Mouse (Mus musculus) liver, embryonic 13.5 days (tissue): ENCODE data around the gene Cfap161. TPM values are rescaled to one million over a fixed set of nuclear protein-coding genes. Genes with fewer than 3 reads are reported as not detected.

Experiments
- ATAC-seq: fragments of 200-750 bp; cut with Nextera tagmentation; 2 replicates; pipeline ENCODE4 v1.8.0; 2017; ENCODE audit warnings: low read depth, mild to moderate bottlenecking, moderate number of reproducible peaks, moderate library complexity
- DNase-seq: peaks from one replicate; pipeline ENCODE4 v3.0.0; 2022
- H3K27ac ChIP-seq: fragments of 300-500 bp; sonication (generic); 2 replicates; pipeline ENCODE4 v1.5.1; 2015; ENCODE audit warnings: moderate library complexity, mild to moderate bottlenecking, inconsistent platforms
- H3K27me3 ChIP-seq: fragments of 300-500 bp; sonication (generic); 2 replicates; pipeline ENCODE4 v1.6.1; 2015; ENCODE audit warnings: mild to moderate bottlenecking, inconsistent platforms
- H3K36me3 ChIP-seq: fragments of 300-500 bp; sonication (generic); 2 replicates; pipeline ENCODE4 v1.6.1; 2015; ENCODE audit warnings: mild to moderate bottlenecking, inconsistent platforms
- H3K4me1 ChIP-seq: fragments of 300-500 bp; sonication (generic); replicated peaks from 2 replicates; pipeline ENCODE4 v1.6.1; 2015; ENCODE audit warnings: inconsistent platforms
- H3K4me2 ChIP-seq: fragments of 300-500 bp; sonication (generic); 2 replicates; pipeline ENCODE4 v1.6.1; 2015; ENCODE audit warnings: inconsistent platforms, mild to moderate bottlenecking, moderate library complexity
- H3K4me3 ChIP-seq: fragments of 300-500 bp; sonication (generic); replicated peaks from 2 replicates; pipeline ENCODE4 v1.5.1; 2015; ENCODE audit warnings: mild to moderate bottlenecking, inconsistent platforms
- H3K9ac ChIP-seq: fragments of 300-500 bp; sonication (generic); 2 replicates; pipeline ENCODE4 v1.6.1; 2015; ENCODE audit warnings: mild to moderate bottlenecking, inconsistent platforms
- H3K9me3 ChIP-seq: fragments of 300-500 bp; sonication (generic); replicated peaks from 2 replicates; pipeline ENCODE4 v1.6.1; 2016; ENCODE audit warnings: inconsistent platforms
- WGBS: fragments of 180-500 bp; shearing (Covaris S2); methylation state at CpG from one replicate; pipeline ENCODE4 v1.1.7; 2015; ENCODE audit not compliant: insufficient replicate concordance; 5-methylcytosine and 5-hydroxymethylcytosine counted together
- polyA plus RNA-seq: library from polyadenylated mRNA; unstranded; fragments of >200 nt; fragmentation: Nextera tagmentation; extraction: Ambion mirVana; gene quantifications from 2 replicates; pipeline ENCODE4 v1.2.1, GENCODE M21; 2015

The Cfap161 gene
- polyA plus RNA-seq, 1 experiment from 2014 or later, result not detected

DNA sequence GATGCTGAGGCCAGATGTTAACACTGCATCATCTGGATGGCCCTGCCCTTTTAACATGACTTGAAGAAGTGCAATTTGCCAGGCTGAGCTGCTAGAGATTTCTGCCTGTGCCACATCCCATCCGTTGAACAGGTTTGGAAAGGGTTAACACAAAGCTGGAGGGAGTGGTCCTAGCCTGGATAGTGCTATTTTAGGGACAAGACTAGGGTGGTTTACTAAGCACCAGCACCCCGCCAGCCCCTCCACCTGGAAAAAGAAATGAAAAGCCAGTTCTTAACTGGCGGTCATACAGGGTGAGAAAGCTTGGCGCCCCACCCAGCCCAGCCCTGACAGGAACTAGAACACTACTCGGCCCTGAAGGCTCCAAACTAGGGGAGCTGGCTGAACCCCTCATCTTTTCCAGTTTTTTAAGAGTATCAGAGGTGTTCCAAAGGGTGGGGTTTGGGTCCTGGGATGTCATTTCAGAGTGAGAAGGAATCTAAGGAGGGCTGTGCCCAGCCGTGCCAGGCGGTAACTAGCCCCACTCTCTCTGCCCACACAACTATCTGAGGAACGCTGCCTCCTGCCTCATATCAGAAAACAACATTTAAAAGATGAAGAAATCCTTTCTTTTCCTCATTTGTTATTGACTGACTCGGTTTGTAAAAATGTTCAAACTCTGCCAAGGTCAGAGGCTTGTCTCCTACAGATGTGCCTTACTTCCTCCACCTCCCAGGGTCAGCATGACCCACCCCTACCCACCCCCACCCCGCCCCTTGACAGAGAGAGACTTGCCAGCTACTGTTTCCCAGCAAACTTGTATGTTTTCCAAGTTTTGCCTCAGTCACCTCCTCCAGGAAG, 55.8 kb downstream of the Cfap161 start:
- no peak for ATAC-seq

DNA sequence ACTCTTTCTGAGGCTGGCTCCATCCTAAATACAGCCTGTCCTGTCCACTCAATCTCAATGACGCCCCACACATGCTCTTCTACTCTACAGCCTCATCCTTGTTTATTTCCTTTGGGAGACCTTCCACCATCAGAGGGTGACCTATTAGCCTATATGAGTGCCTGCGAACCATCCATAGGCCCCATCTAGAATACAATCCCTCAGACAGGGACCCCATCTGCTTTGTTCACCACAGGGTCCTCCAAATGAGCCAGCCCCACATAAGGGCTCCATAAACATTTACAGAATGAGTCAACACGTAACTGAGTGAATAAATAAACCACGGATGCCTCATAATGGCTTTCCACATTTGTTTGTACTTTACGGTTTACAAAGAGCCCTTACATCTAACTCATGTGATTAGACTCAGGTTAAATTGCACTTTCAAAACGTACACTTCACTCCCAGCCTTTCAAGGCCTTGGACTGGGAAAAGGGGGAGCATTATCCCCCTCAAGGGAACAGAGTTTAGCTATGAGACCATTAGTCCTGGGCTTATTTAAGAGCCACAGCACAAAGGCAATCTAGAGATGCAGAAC, 56.7 kb downstream of the Cfap161 start:
- Histone ChIP-seq H3K4me1 (no peaks in the 10 kb centered on the region), H3K4me2 (no peak overlapping the region), H3K4me3 (no peak overlapping the region), H3K36me3 (no peaks in the 10 kb centered on the region), H3K27ac (no peak overlapping the region), H3K9me3 (no peaks in the 10 kb centered on the region), H3K27me3 (no peaks in the 10 kb centered on the region), H3K9ac (no peak overlapping the region)
- 50% methylated on average over 6 of the region's 6 CpGs for WGBS
- DNase-seq (no peak), ATAC-seq (no peak)

More for the DNA sequence above, 55.8 kb downstream of the Cfap161 start:
- H3K9ac ChIP-seq, result no peak overlapping the region
- no peaks in the 10 kb centered on the region for H3K27me3 ChIP-seq
- H3K27ac ChIP-seq, result no peak overlapping the region
- H3K36me3 ChIP-seq, result no peaks in the 10 kb centered on the region
- H3K4me1 ChIP-seq, result no peaks in the 10 kb centered on the region
- H3K9me3 ChIP-seq, result no peaks in the 10 kb centered on the region
- whole genome bisulfite sequencing, result 55% methylated on average over 10 of the region's 10 CpGs
- DNase-seq, result no peak
- H3K4me3 ChIP-seq, result no peak overlapping the region
- H3K4me2 ChIP-seq, result no peak overlapping the region

DNA sequence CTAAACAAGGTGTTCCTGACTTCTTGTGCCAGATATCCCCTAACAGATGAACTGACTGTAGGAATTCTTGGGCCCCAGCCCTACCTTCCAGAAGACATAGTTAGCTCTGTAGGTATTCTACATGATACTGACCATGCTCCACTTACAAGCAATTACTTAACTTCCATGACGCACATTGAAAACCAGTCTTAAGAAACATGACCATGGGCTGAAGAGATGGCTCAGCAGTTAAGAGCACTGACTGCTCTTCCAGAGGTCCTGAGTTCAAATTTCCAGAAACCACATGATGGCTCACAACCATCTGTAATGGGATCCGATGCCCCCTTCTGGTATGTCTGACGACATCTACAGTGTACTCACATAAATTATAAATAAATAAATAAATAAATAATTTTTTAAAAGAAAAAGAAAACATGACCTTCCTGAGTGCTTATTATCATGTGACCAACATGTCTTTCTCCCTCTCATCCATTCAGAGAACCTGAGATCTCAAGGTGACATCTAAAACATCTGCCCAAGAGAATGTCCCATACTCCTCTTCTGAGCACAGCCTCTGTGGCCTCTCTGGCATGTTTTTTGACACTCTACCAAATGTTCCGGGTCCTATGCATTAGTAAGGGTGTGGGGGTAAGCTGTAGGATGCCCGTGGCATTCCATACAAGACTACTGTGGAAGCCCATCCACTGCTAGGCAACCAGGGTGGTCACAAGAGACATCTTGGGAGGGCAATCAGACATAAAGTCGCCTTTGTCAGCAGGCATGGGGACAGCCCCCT, 58.2 kb downstream of the Cfap161 start:
- no peak overlapping the region for H3K27ac ChIP-seq
- 59% methylated on average over 6 of the region's 6 CpGs for WGBS
- no peak for ATAC-seq

DNA sequence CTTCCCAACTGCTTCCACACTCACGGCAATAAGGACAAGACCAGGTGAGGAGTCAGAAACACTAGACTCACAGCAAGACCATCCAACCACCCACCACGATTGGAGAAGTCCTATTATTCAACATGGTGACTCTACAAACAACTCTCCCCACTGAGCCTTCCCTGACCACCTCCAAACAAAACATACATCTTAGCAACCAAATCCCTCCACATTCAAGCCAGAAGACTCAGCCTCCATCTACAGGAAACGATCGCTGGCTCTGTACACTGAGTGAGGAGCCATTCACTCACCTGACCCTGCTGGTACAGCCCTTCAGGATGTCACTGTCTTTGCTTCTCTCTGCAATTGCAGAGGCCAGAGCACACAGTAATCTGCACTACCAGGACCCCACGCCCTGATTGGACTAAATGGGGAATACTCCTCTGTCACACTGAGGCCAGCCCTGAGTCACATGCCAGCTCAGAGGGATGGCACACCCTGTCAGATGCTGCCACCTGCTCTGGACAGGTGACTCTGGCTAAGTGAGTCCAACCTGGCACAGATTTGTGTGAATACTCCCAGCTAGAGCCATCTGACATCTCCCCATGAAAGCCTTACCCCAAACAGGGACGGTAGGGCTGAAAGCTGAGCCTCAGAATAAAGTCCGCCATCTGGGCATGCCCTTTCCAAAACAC, 59.4 kb downstream of the Cfap161 start:
- no peak overlapping the region for H3K4me3 ChIP-seq
- no peak overlapping the region for H3K27ac ChIP-seq
- 66% methylated on average over 7 of the region's 7 CpGs for WGBS
- H3K4me2 ChIP-seq, result no peak overlapping the region
- no peaks in the 10 kb centered on the region for H3K9me3 ChIP-seq
- ATAC-seq, result no peak
- H3K36me3 ChIP-seq, result no peaks in the 10 kb centered on the region
- H3K4me1 ChIP-seq, result no peaks in the 10 kb centered on the region
- H3K27me3 ChIP-seq, result no peaks in the 10 kb centered on the region
- no peak overlapping the region for H3K9ac ChIP-seq
- no peak for DNase-seq

More for the DNA sequence above, 58.2 kb downstream of the Cfap161 start:
- Histone ChIP-seq H3K4me2 (no peak overlapping the region), H3K4me1 (no peaks in the 10 kb centered on the region), H3K36me3 (no peaks in the 10 kb centered on the region), H3K9ac (no peak overlapping the region), H3K4me3 (no peak overlapping the region), H3K9me3 (no peaks in the 10 kb centered on the region), H3K27me3 (no peaks in the 10 kb centered on the region)
- DNase-seq, result no peak

DNA sequence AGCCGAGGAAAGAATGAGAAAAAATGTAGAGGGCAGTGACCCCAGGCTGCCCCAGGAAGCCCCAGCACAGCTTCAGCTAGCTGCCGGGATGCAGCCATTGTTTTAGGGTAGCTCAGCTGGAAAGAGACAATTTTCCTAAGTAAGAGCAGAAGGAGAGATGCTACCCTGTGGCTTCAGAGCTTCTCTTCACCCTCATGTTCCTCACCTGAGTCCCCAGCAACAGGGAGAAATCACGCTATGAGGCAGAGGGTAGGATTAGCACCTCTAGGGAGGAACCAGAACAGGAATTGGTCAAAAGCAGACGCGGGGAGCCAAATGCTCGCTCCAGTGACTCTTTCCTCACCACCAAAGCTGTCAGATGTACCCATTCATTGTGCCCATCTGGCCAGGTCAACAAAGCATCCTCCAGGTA, 60.0 kb downstream of the Cfap161 start:
- DNase-seq (no peak), ATAC-seq (no peak)
- no peak overlapping the region for H3K9ac ChIP-seq
- no peaks in the 10 kb centered on the region for H3K36me3 ChIP-seq
- no peak overlapping the region for H3K4me3 ChIP-seq
- no peak overlapping the region for H3K27ac ChIP-seq
- no peak overlapping the region for H3K4me2 ChIP-seq
- H3K9me3 ChIP-seq, result no peaks in the 10 kb centered on the region
- no peaks in the 10 kb centered on the region for H3K4me1 ChIP-seq
- H3K27me3 ChIP-seq, result no peaks in the 10 kb centered on the region
- WGBS, result 61% methylated on average over 6 of the region's 6 CpGs

DNA sequence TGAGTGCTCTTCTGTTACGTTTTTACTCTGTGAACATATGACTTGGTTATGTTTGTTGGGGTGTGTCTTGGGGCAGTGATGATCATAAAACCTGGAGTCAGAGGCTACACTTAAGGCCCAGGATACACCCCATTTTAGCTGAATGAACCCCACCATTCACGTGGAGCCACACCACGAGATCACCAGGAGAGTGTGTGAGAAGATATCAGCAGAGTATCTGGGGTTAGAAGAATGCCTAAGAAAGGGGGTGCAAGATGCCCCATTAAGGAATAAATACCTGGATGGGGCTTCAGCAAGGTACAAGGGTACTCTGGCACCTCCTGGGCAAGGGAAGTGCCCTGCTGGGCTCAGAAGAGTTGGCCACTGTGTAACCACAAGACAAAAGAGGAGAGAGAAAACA, 60.4 kb downstream of the Cfap161 start:
- Histone ChIP-seq H3K4me3 (no peak overlapping the region), H3K4me1 (no peaks in the 10 kb centered on the region), H3K27me3 (no peaks in the 10 kb centered on the region), H3K9me3 (no peaks in the 10 kb centered on the region), H3K36me3 (no peaks in the 10 kb centered on the region), H3K27ac (no peak overlapping the region), H3K9ac (no peak overlapping the region), H3K4me2 (no peak overlapping the region)
- ATAC-seq (no peak), DNase-seq (no peak)
- WGBS, result 64% methylated on average over 3 of the region's 3 CpGs

DNA sequence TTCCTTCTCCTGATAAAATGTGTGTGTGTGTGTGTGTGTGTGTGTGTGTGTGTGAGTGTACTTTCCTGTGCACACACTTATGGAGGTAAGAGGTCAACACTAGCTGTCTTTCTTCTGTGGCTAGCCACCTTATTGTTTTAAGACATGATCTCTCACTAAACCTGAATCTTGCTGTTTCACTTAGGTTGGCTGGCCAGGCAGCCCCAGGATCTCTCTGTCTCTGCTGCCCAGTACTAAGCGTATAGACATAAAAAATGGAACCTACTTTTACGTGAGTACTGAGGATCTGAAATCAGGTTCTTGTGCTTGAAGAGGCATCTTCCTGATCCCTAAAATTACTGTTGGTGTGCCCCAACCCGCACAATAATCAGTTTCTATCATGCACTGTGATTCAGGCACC, 61.9 kb downstream of the Cfap161 start:
- Histone ChIP-seq H3K36me3 (no peaks in the 10 kb centered on the region), H3K4me3 (no peak overlapping the region), H3K9me3 (no peaks in the 10 kb centered on the region), H3K4me1 (no peaks in the 10 kb centered on the region), H3K9ac (no peak overlapping the region), H3K27ac (no peak overlapping the region), H3K27me3 (no peaks in the 10 kb centered on the region), H3K4me2 (no peak overlapping the region)
- ATAC-seq (no peak), DNase-seq (no peak)
- WGBS, result 66% methylated on average over 3 of the region's 3 CpGs

DNA sequence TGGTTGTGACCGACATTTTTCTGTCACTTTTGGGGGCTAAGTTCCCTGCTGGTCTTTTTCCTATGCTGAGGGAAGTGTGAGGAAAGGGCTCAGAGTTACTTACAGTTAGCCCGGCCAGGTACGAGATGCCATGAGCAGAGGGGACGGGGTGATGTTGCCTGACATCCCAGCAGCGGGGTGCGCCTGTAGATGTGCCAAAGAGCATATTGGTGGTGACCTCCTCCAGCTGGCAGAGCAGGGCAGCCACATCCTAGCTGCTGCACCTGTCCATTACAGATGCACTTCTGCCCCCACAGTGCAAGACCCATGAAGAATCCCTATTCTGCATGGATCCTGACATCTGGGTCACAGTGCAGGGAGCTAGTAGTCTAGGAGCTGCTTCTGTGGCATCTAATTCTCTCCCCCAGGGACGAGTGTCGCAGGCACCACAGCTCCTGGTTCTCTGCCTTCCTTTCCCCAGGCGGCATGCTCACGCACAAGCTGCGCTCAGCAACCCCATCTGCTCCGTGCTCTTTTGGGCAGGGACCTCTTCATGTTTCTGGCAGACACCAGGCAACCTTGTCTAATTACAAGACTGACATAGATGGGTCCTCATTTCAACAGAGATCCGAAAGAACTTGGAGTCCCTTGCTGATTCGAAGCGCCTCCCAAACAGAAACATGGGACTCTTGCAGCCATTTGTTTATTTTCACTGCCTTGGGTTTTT, 62.6 kb downstream of the Cfap161 start:
- Histone ChIP-seq H3K27ac (no peak overlapping the region), H3K4me1 (no peaks in the 10 kb centered on the region), H3K36me3 (no peaks in the 10 kb centered on the region), H3K9ac (no peak overlapping the region), H3K27me3 (no peaks in the 10 kb centered on the region), H3K4me3 (no peak overlapping the region), H3K4me2 (no peak overlapping the region), H3K9me3 (no peaks in the 10 kb centered on the region)
- ATAC-seq, result no peak
- WGBS, result 74% methylated on average over 15 of the region's 15 CpGs
- no peak for DNase-seq

DNA sequence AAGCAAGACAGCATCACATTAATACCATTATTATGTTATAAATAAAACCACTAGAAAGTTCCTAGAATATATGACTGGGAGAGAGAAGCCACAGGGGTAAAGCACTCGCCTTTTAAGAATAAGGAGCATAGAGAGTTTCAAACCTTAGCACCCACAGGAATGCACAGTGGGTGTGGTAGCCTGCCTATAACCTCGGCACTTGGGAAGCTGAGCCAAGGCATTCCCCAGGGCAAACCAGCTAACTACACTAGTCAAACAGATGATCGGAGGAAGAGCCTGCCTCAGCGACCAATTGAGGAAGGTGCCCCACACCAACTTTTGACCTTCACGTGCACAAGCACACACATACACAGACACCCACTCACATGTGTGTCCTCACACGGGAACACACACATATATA, 63.4 kb downstream of the Cfap161 start:
- no peaks in the 10 kb centered on the region for H3K27me3 ChIP-seq
- ATAC-seq (no peak), DNase-seq (no peak)
- no peak overlapping the region for H3K9ac ChIP-seq
- no peak overlapping the region for H3K4me3 ChIP-seq
- WGBS, result 47% methylated on average over 6 of the region's 6 CpGs
- no peaks in the 10 kb centered on the region for H3K9me3 ChIP-seq
- no peaks in the 10 kb centered on the region for H3K36me3 ChIP-seq
- H3K27ac ChIP-seq, result no peak overlapping the region
- H3K4me2 ChIP-seq, result no peak overlapping the region
- no peaks in the 10 kb centered on the region for H3K4me1 ChIP-seq

DNA sequence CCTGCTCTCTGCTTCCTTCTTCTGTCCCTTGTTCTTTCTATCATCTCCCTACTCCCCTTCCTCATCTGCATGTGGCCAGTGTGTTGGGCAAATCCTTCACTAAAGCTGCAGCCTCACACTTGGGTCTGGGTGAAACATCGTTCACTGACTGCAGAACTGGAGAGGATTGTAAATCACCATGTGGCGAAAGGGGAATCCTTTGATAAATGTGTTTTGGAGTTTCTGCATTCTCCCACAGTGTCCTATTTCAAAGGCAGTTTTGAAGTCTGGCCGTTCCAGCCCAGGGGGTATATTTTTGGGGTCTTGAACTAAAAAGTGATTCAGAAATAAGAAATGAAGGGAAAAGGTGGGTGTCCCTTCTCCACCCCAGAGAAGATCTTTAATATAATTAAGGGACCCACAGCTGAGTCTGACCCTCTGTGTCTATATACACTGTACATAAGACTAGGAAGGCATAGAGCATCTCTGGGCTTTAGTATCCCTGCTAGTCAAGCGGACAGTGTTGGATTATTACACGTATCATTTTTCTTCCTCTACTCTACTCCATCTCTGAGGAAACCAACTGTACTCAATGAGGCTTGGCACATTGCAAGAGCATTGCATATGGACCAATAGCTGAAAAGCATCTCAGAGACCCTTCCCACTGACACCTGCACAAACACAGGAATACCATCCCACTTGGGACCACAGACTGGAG, 67.6 kb downstream of the Cfap161 start:
- DNase-seq, result no peak
- H3K4me2 ChIP-seq, result no peak overlapping the region
- WGBS, result 56% methylated on average over 5 of the region's 5 CpGs

More for the DNA sequence above, 67.6 kb downstream of the Cfap161 start:
- Histone ChIP-seq H3K27ac (no peak overlapping the region), H3K36me3 (no peaks in the 10 kb centered on the region), H3K9me3 (no peaks in the 10 kb centered on the region), H3K27me3 (no peaks in the 10 kb centered on the region), H3K4me1 (no peaks in the 10 kb centered on the region), H3K4me3 (no peak overlapping the region), H3K9ac (no peak overlapping the region)
- no peak for ATAC-seq
